Mouse (Mus musculus): Measurements from ENCODE around the gene Dgke.

DNA sequence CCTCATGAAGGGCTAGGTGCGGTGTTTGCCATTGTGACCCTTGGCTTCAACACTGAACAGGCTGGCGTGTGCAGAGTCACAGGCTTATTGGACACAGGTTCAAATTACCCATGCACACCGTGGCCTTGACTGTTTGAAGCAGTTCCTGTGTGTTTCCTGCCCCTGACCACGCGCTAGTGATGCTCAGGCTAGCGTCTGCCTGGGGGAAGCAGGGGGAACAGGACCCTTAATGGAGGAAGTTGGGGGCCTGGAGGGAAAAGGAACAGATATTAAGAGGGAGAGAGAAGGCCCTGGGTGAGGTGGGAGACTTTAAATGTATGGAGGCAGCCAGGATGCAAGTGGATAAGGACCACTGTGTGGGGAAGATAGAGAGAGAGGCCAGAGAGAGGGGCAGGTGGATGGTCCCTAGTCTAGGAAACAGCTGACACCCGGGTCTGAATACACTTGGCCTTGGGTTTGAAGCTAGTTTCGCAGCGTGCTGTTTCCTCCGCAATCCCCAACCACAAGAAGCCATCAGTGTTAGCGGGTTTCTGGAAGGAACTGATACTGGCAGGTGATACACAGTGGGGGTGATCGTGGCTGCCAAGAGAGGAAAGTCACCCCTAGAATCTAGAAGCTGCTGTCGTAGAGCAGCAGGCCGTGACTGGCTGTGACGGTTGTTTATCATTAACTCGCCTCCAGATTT is 12.5 kb upstream of the Dgke start:
- TF ChIP-seq CTCF (IDR thresholded peaks at IDR 0.05; ENCODE audit: borderline replicate concordance, extremely low read depth, insufficient read depth, insufficient read length): no peak
- TF ChIP-seq POLR2A (IDR thresholded peaks at IDR 0.05; ENCODE audit: borderline replicate concordance, extremely low read depth, insufficient read depth, insufficient read length, poor library complexity, severe bottlenecking): no peak
